In genomic region chr8:41703927-41704924, GRCm38 (mm10) we compare ENCODE assay signal across 17 mouse cellular contexts.
DNase-seq lines count a peak whose midpoint lies in the region; ATAC-seq lines count a peak whose summit lies in the region.
"Had no signal": no experiment of that assay in that cellular context is flagged by ENCODE, and none has a peak within 500 bp of the region (broad histone marks: within the 10 kb centered on the region; RNA-seq: fewer than 3 reads in every experiment).

No protein-coding gene starts in this region.

- H3K4me2 ChIP-seq in forebrain, embryonic 13.5 days: no peak overlapping the region
- no peak overlapping the region for H3K4me2 ChIP-seq in forebrain, embryonic 15.5 days (replicated peaks)
- no peak overlapping the region for H3K4me2 ChIP-seq in forebrain, embryonic 14.5 days (ENCODE audit: low read length)
- no peak overlapping the region for H3K4me2 ChIP-seq in kidney, embryonic 15.5 days
- H3K4me2 ChIP-seq in midbrain, embryonic 15.5 days: no peak overlapping the region
- H3K4me2 ChIP-seq: heart, embryonic 11.5 days; lung, embryonic 15.5 days had no signal

- H3K4me1 ChIP-seq in forebrain, embryonic 13.5 days: no peaks in the 10 kb centered on the region
- no peaks in the 10 kb centered on the region for H3K4me1 ChIP-seq in forebrain, embryonic 15.5 days
- no peaks in the 10 kb centered on the region for H3K4me1 ChIP-seq in forebrain, embryonic 14.5 days (ENCODE audit: control insufficient read depth, insufficient read depth, low read length)
- H3K4me1 ChIP-seq in kidney, embryonic 15.5 days: no peaks in the 10 kb centered on the region
- H3K4me1 ChIP-seq in midbrain, embryonic 15.5 days: 0 out of 2 replicates have a peak, but pooled peaks cover 3% of the 10 kb centered on the region
- H3K4me1 ChIP-seq: lung, embryonic 15.5 days; megakaryocyte, embryonic 14.5 days had no signal

- DNase-seq in forebrain, embryonic 14.5 days (ENCODE audit: low spot score): peak; percentile 11
- DNase-seq in layer of hippocampus, adult 11-12 months (ENCODE audit: low spot score): no peak
- no peak for DNase-seq in spleen, postnatal 4 days (ENCODE audit: low spot score in 2 of 2)
- DNase-seq in heart, adult 18-20 months: no peak
- DNase-seq: adrenal gland, postnatal 10 days; cerebellum, postnatal 10 days; gastrocnemius, postnatal 14 days; heart, postnatal 36 days; right cerebral cortex, postnatal 14 days; thymus, adult 18-20 months had no signal

- H3K4me3 ChIP-seq in forebrain, embryonic 13.5 days: no peak overlapping the region
- H3K4me3 ChIP-seq in forebrain, embryonic 15.5 days: no peak overlapping the region
- no peak overlapping the region for H3K4me3 ChIP-seq in forebrain, embryonic 14.5 days (ENCODE audit: low read depth, low read length)
- H3K4me3 ChIP-seq in kidney, embryonic 15.5 days (replicated peaks): no peak overlapping the region
- no peak overlapping the region for H3K4me3 ChIP-seq in midbrain, embryonic 15.5 days
- H3K4me3 ChIP-seq: lung, embryonic 15.5 days; megakaryocyte, embryonic 14.5 days had no signal

- peak; percentile 36; the same call in 1 of the 2 replicates for ATAC-seq in forebrain, embryonic 13.5 days
- ATAC-seq in forebrain, embryonic 15.5 days (replicated peaks): no peak
- no peak for ATAC-seq in forebrain, embryonic 14.5 days
- 0 out of 2 replicates have a peak, but pooled peaks have one; percentile 33 for ATAC-seq in kidney, embryonic 15.5 days (replicated peaks; ENCODE audit: low FRiP score)
- ATAC-seq in midbrain, embryonic 15.5 days (replicated peaks): no peak; the same call in 1 of the 2 replicates

- no peak overlapping the region for H3K9ac ChIP-seq in forebrain, embryonic 13.5 days
- H3K9ac ChIP-seq in forebrain, embryonic 15.5 days (replicated peaks): no peak overlapping the region
- H3K9ac ChIP-seq in forebrain, embryonic 14.5 days (ENCODE audit: low read length): no peak overlapping the region
- no peak overlapping the region for H3K9ac ChIP-seq in kidney, embryonic 15.5 days
- H3K9ac ChIP-seq in midbrain, embryonic 15.5 days: no peak overlapping the region
- H3K9ac ChIP-seq: lung, embryonic 15.5 days had no signal

- H3K27me3 ChIP-seq in forebrain, embryonic 13.5 days: no peaks in the 10 kb centered on the region
- H3K27me3 ChIP-seq in forebrain, embryonic 15.5 days: no peaks in the 10 kb centered on the region
- H3K27me3 ChIP-seq in forebrain, embryonic 14.5 days (replicated peaks; ENCODE audit: control insufficient read depth, insufficient read depth, low read length): no peaks in the 10 kb centered on the region
- H3K27me3 ChIP-seq in kidney, embryonic 15.5 days: no peaks in the 10 kb centered on the region
- H3K27me3 ChIP-seq in midbrain, embryonic 15.5 days (replicated peaks): no peaks in the 10 kb centered on the region
- H3K27me3 ChIP-seq: lung, embryonic 15.5 days; megakaryocyte, embryonic 14.5 days had no signal

- 47% methylated on average over 9 of the region's 9 CpGs for WGBS in forebrain, embryonic 13.5 days
- 33% methylated on average over 9 of the region's 9 CpGs for WGBS in forebrain, embryonic 15.5 days
- WGBS in forebrain, embryonic 14.5 days: 44% methylated on average over 9 of the region's 9 CpGs
- 49% methylated on average over 9 of the region's 9 CpGs for WGBS in kidney, embryonic 15.5 days
- WGBS in midbrain, embryonic 15.5 days: 26% methylated on average over 9 of the region's 9 CpGs

- H3K36me3 ChIP-seq in forebrain, embryonic 13.5 days (ENCODE audit: poor library complexity, severe bottlenecking): no peaks in the 10 kb centered on the region
- no peaks in the 10 kb centered on the region for H3K36me3 ChIP-seq in forebrain, embryonic 15.5 days
- H3K36me3 ChIP-seq in forebrain, embryonic 14.5 days (ENCODE audit: control insufficient read depth, insufficient read depth, low read length): no peaks in the 10 kb centered on the region
- no peaks in the 10 kb centered on the region for H3K36me3 ChIP-seq in kidney, embryonic 15.5 days
- H3K36me3 ChIP-seq in midbrain, embryonic 15.5 days (replicated peaks): no peaks in the 10 kb centered on the region
- H3K36me3 ChIP-seq: lung, embryonic 15.5 days had no signal

- no peaks in the 10 kb centered on the region for H3K9me3 ChIP-seq in forebrain, embryonic 13.5 days (replicated peaks)
- H3K9me3 ChIP-seq in forebrain, embryonic 15.5 days: no peaks in the 10 kb centered on the region
- H3K9me3 ChIP-seq in forebrain, embryonic 14.5 days (replicated peaks; ENCODE audit: control insufficient read depth, low read length): no peaks in the 10 kb centered on the region
- H3K9me3 ChIP-seq in kidney, embryonic 15.5 days (replicated peaks): no peaks in the 10 kb centered on the region
- H3K9me3 ChIP-seq in midbrain, embryonic 15.5 days: no peaks in the 10 kb centered on the region
- H3K9me3 ChIP-seq: lung, embryonic 15.5 days; megakaryocyte, embryonic 14.5 days had no signal

- H3K27ac ChIP-seq in forebrain, embryonic 13.5 days: no peak overlapping the region
- H3K27ac ChIP-seq in forebrain, embryonic 15.5 days (replicated peaks): no peak overlapping the region
- H3K27ac ChIP-seq in forebrain, embryonic 14.5 days (ENCODE audit: low read depth, low read length): no peak overlapping the region
- H3K27ac ChIP-seq in kidney, embryonic 15.5 days: no peak overlapping the region
- H3K27ac ChIP-seq in midbrain, embryonic 15.5 days: peak overlapping the region; percentile 31; the same call in 1 of the 2 replicates
- H3K27ac ChIP-seq: lung, embryonic 15.5 days had no signal

Comparison
In these comparisons a context has a peak if more than half of its experiments do, and no peak if none do; other contexts are left out.
1. ATAC-seq: peak in forebrain, embryonic 13.5 days (single experiment) and kidney, embryonic 15.5 days (single experiment); none in forebrain, embryonic 15.5 days (single experiment), forebrain, embryonic 14.5 days (single experiment) and midbrain, embryonic 15.5 days (single experiment).